Mouse (Mus musculus) heart, embryonic 14.5 days (tissue): ENCODE data around the gene Thsd7b. TPM values are rescaled to one million over a fixed set of nuclear protein-coding genes. Genes with fewer than 3 reads are reported as not detected.

ENCODE experiments used
- ATAC-seq: fragments of 200-750 bp; cut with Nextera tagmentation; 2 replicates; pipeline ENCODE4 v1.8.0; 2017; ENCODE audit warnings: low read depth, moderate TSS enrichment; ENCODE audit not compliant: insufficient number of reproducible peaks, insufficient read depth, low FRiP score
- H3K27ac ChIP-seq, 2 experiments: fragments of 200-500 bp in 1 of 2; fragments of 300-500 bp in 1 of 2; sonication (generic) in 1 of 2; replicated peaks in 1 of 2; 2 replicates each; pipeline ENCODE4 v1.5.1; 2012 to 2014; ENCODE audit warnings: low read depth in 2 of 2, low read length in 2 of 2, control low read depth in 1 of 2, mild to moderate bottlenecking in 1 of 2, mixed read lengths in 1 of 2; ENCODE audit not compliant: control insufficient read depth in 1 of 2, insufficient read depth in 1 of 2
- H3K27me3 ChIP-seq: fragments of 300-500 bp; sonication (generic); 2 replicates; pipeline ENCODE4 v1.6.1; 2014; ENCODE audit warnings: mild to moderate bottlenecking, low read length, control low read depth; ENCODE audit not compliant: control insufficient read depth, insufficient read depth
- H3K36me3 ChIP-seq: fragments of 300-500 bp; sonication (generic); 2 replicates; pipeline ENCODE4 v1.6.1; 2014; ENCODE audit warnings: mild to moderate bottlenecking, control low read depth, low read length, mixed read lengths; ENCODE audit not compliant: control insufficient read depth, insufficient read depth
- H3K4me1 ChIP-seq, 2 experiments: fragments of 200-500 bp in 1 of 2; fragments of 300-500 bp in 1 of 2; sonication (generic) in 1 of 2; 2 replicates each; pipeline ENCODE4 v1.6.1; 2012 to 2014; ENCODE audit warnings: low read length in 2 of 2, control low read depth in 1 of 2, mixed read lengths in 1 of 2; ENCODE audit not compliant: control insufficient read depth in 2 of 2, insufficient read depth in 2 of 2
- H3K4me2 ChIP-seq: fragments of 300-500 bp; sonication (generic); 2 replicates; pipeline ENCODE4 v1.6.1; 2014; ENCODE audit warnings: mild to moderate bottlenecking, low read length
- H3K4me3 ChIP-seq, 2 experiments: fragments of 200-500 bp in 1 of 2; fragments of 300-500 bp in 1 of 2; sonication (generic) in 1 of 2; 2 replicates each; pipeline ENCODE4 v1.5.1; 2012 to 2014; ENCODE audit warnings: low read length in 2 of 2, mild to moderate bottlenecking in 2 of 2, control low read depth in 1 of 2, low read depth in 1 of 2, moderate library complexity in 1 of 2; ENCODE audit not compliant: control insufficient read depth in 1 of 2, insufficient read depth in 1 of 2
- H3K9ac ChIP-seq: fragments of 300-500 bp; sonication (generic); 2 replicates; pipeline ENCODE4 v1.6.1; 2014; ENCODE audit warnings: mild to moderate bottlenecking, low read length
- H3K9me3 ChIP-seq: fragments of 300-500 bp; sonication (generic); 2 replicates; pipeline ENCODE4 v1.6.1; 2016; ENCODE audit warnings: low read length, control low read depth; ENCODE audit not compliant: control insufficient read depth
- WGBS: fragments of 180-500 bp; shearing (Covaris S2); extraction: QIAGEN DNeasy Blood & Tissue Kit; methylation state at CpG from one replicate; pipeline ENCODE4 v1.1.7; 2014; 5-methylcytosine and 5-hydroxymethylcytosine counted together
- polyA plus RNA-seq: library from polyadenylated mRNA; unstranded; fragments of >200 nt; fragmentation: Nextera tagmentation; extraction: Ambion mirVana; gene quantifications from 2 replicates; pipeline ENCODE4 v1.2.1, GENCODE M21; 2014

Gene Thsd7b
- polyA plus RNA-seq, 1 experiment from 2014 or later = 4.2 TPM

GRCm38 (mm10) chr1:129526967-129527366, 253.9 kb downstream of the Thsd7b start:
- no peak overlapping the region for H3K9ac ChIP-seq
- no peaks in the 10 kb centered on the region for H3K4me1 ChIP-seq
- H3K27me3 ChIP-seq = no peaks in the 10 kb centered on the region
- 80% methylated on average over 2 of the region's 2 CpGs for WGBS
- ATAC-seq = no peak
- no peak overlapping the region for H3K4me2 ChIP-seq
- no peak overlapping the region for H3K27ac ChIP-seq
- H3K36me3 ChIP-seq = no peaks in the 10 kb centered on the region
- H3K4me3 ChIP-seq = no peak overlapping the region
- no peaks in the 10 kb centered on the region for H3K9me3 ChIP-seq

- ATAC-seq = no peak
- 94% methylated on average over 3 of the region's 3 CpGs for WGBS
- Histone ChIP-seq H3K27ac (no peak overlapping the region), H3K9ac (no peak overlapping the region), H3K36me3 (no peaks in the 10 kb centered on the region), H3K27me3 (no peaks in the 10 kb centered on the region), H3K4me1 (no peaks in the 10 kb centered on the region), H3K9me3 (no peaks in the 10 kb centered on the region), H3K4me2 (no peak overlapping the region), H3K4me3 (no peak overlapping the region)
Measured at GRCm38 (mm10) chr1:129532206-129532605, 259.1 kb downstream of the Thsd7b start.

GRCm38 (mm10) chr1:129538508-129538907, 265.4 kb downstream of the Thsd7b start:
- Histone ChIP-seq H3K27me3 (no peaks in the 10 kb centered on the region), H3K9ac (no peak overlapping the region), H3K4me2 (no peak overlapping the region), H3K4me3 (no peak overlapping the region), H3K36me3 (no peaks in the 10 kb centered on the region), H3K4me1 (peaks cover 3 to 14% of the 10 kb centered on the region in 2 experiments; a peak in 3 of 4 replicates), H3K27ac (no peak overlapping the region), H3K9me3 (no peaks in the 10 kb centered on the region)
- ATAC-seq = no peak
- 75% methylated on average over 2 of the region's 2 CpGs for WGBS

GRCm38 (mm10) chr1:129538970-129539369, 265.9 kb downstream of the Thsd7b start:
- no peak for ATAC-seq
- H3K9me3 ChIP-seq = no peaks in the 10 kb centered on the region
- WGBS = 87% methylated on average over 4 of the region's 4 CpGs
- no peak overlapping the region for H3K9ac ChIP-seq
- no peak overlapping the region for H3K4me2 ChIP-seq
- no peaks in the 10 kb centered on the region for H3K36me3 ChIP-seq
- H3K27me3 ChIP-seq = no peaks in the 10 kb centered on the region
- H3K4me1 ChIP-seq = peaks cover 3 to 14% of the 10 kb centered on the region in 2 experiments; a peak in 3 of 4 replicates
- H3K4me3 ChIP-seq = no peak overlapping the region
- H3K27ac ChIP-seq = no peak overlapping the region

- H3K36me3 ChIP-seq = no peaks in the 10 kb centered on the region
- H3K4me3 ChIP-seq = no peak overlapping the region
- H3K27ac ChIP-seq = no peak overlapping the region
- no peak for ATAC-seq
- no peaks in the 10 kb centered on the region for H3K27me3 ChIP-seq
- H3K9me3 ChIP-seq = no peaks in the 10 kb centered on the region
- WGBS = 36% methylated on average over 1 of the region's 1 CpGs
- no peak overlapping the region for H3K9ac ChIP-seq
- H3K4me2 ChIP-seq = no peak overlapping the region
- H3K4me1 ChIP-seq = peaks cover 3 to 14% of the 10 kb centered on the region in 2 experiments; a peak in 3 of 4 replicates
Measured at GRCm38 (mm10) chr1:129540751-129541150, 267.6 kb downstream of the Thsd7b start.

- H3K4me3 ChIP-seq = no peak overlapping the region
- H3K27me3 ChIP-seq = no peaks in the 10 kb centered on the region
- no peak for ATAC-seq
- no peaks in the 10 kb centered on the region for H3K36me3 ChIP-seq
- no peaks in the 10 kb centered on the region for H3K9me3 ChIP-seq
- peaks cover 3 to 14% of the 10 kb centered on the region in 2 experiments; a peak in 3 of 4 replicates for H3K4me1 ChIP-seq
- H3K27ac ChIP-seq = peak overlapping the region in 1 of 2 experiments; percentile 33; a peak in 2 of 4 replicates
- 31% methylated on average over 3 of the region's 3 CpGs for WGBS
- H3K9ac ChIP-seq = no peak overlapping the region
- H3K4me2 ChIP-seq = no peak overlapping the region
Measured at GRCm38 (mm10) chr1:129542563-129543146, 269.6 kb downstream of the Thsd7b start.

- Histone ChIP-seq H3K9ac (no peak overlapping the region), H3K4me1 (peaks cover 3 to 14% of the 10 kb centered on the region in 2 experiments; a peak in 3 of 4 replicates), H3K36me3 (no peaks in the 10 kb centered on the region), H3K27ac (0 out of 4 replicates have a peak overlapping the region, but pooled peaks of 1 of the 2 experiments have one; percentile 33), H3K4me2 (no peak overlapping the region), H3K27me3 (no peaks in the 10 kb centered on the region), H3K4me3 (no peak overlapping the region), H3K9me3 (no peaks in the 10 kb centered on the region)
- WGBS = 23% methylated on average over 3 of the region's 3 CpGs
- peak; percentile 64; the same call in 1 of the 2 replicates for ATAC-seq
Measured at GRCm38 (mm10) chr1:129543169-129543568, 270.1 kb downstream of the Thsd7b start.

GRCm38 (mm10) chr1:129558054-129558453, 285.0 kb downstream of the Thsd7b start:
- Histone ChIP-seq H3K27ac (no peak overlapping the region), H3K4me3 (no peak overlapping the region), H3K27me3 (no peaks in the 10 kb centered on the region), H3K9me3 (0 out of 2 replicates have a peak, but pooled peaks cover 3% of the 10 kb centered on the region), H3K4me2 (no peak overlapping the region), H3K4me1 (no peaks in the 10 kb centered on the region), H3K36me3 (no peaks in the 10 kb centered on the region), H3K9ac (no peak overlapping the region)
- ATAC-seq = no peak
- WGBS = 92% methylated on average over 4 of the region's 4 CpGs
